Mouse (Mus musculus) brain, embryonic 14.5 days (tissue): ENCODE results near the gene Mdc1.

Experiments
- CTCF ChIP-seq: fragments of 200-500 bp; IDR thresholded peaks from 2 replicates; pipeline ENCODE4 v1.5.1; 2012; ENCODE audit warnings: inconsistent platforms, mild to moderate bottlenecking, moderate library complexity, borderline replicate concordance; ENCODE audit not compliant: insufficient read depth, insufficient read length; ENCODE audit errors: extremely low read depth
- POLR2A ChIP-seq: fragments of 200-500 bp; IDR thresholded peaks from 2 replicates; pipeline ENCODE4 v1.6.1; 2012; ENCODE audit warnings: mild to moderate bottlenecking, inconsistent platforms, borderline replicate concordance; ENCODE audit not compliant: poor library complexity, insufficient read depth, insufficient read length, severe bottlenecking; ENCODE audit errors: extremely low read depth

GRCm38 (mm10) chr17:35864832-35865353 lies 23.6 kb downstream of the Mdc1 start:
- TF ChIP-seq POLR2A (no peak), CTCF (no peak)
